Mouse (Mus musculus): Measurements from ENCODE around the gene Rbm44. TPM values are rescaled to one million over a fixed set of nuclear protein-coding genes. Genes with fewer than 3 reads are reported as not detected.
A peak's percentile ranks its signal among the peaks of the same experiment; 100 is the strongest.

Gene Rbm44
- polyA plus RNA-seq, 1 experiment: 0.04 TPM

DNA sequence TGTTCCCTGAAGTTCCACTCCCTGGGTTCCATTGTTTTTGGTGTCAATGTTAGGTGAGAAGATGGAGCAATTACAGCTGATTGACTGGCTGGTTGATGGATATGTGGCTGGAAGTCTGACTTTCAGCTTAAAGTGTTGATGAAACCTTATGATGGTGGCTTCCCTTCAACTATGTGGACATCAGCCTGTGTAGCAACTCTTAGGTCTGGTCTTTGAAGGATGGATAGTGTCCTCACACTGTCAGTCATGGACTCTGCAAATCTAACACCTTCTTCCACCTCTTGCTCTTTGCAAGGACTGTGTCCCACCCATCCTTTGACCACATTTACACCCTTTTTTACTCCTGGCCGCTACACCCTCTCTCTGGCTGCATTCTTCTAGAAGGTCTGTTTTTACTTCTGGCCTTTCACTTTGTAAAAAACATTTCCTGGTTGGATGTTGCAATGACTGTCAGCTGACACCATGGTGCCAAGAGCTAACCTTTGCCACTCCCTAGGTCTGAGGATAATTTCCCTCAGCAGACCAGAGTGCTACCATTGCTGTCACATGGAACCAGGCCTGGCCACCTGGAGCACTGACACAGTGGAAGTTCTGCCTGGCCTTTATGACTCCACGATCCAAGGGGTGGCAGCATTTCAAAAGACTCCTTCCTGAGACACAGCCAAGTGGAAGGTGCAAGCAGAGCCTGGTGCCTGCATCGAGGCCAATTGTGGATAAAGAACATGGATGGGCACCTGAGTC is 62.6 kb downstream of the Rbm44 start:
- DNase-seq (ENCODE audit: extremely low spot score in 1 of 2, low spot score in 1 of 2): no peak

DNA sequence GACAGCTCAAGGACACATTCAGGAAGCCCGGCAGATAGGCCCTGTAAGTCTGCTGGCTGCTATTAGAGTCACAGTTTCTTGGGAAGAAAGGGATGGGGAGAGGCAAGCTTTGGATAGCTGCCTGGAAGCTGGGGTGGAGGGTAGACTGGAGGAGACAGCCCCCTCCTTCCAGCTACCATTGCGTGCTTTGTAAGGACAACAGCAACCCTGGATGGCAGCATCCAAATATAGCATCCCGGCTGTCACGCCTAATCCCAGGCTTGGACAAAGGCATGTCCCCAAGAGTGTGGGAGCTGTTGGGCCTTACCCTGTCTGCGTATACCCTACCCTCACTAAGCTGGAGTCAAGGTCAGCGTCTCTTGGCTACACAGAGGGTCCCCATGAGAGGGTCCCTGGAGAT is 64.5 kb downstream of the Rbm44 start:
- peak; percentile 74 to 75 for DNase-seq (ENCODE audit: extremely low spot score in 1 of 2, low spot score in 1 of 2)

DNA sequence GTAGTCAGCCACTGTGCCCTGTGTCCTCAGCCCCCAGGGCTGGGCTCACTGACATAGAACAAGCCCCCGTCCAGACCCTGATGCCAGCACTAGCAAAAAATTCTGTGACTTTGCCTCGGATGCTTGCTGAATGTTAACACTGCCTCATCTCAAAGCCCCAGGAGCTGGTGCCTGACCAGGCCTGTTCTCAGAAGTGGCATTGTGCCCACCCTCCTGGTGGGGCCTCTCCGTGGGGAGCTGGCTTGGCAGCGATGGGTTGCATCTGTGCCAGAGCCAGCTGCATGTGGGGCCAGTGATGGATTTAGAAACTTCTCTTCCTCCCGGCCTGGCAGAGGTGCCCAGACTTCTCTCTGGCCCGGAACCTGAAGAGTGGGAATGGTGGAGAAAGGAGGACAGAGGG is 64.9 kb downstream of the Rbm44 start:
- DNase-seq (ENCODE audit: extremely low spot score in 1 of 2, low spot score in 1 of 2): peak; percentile 85 to 92

DNA sequence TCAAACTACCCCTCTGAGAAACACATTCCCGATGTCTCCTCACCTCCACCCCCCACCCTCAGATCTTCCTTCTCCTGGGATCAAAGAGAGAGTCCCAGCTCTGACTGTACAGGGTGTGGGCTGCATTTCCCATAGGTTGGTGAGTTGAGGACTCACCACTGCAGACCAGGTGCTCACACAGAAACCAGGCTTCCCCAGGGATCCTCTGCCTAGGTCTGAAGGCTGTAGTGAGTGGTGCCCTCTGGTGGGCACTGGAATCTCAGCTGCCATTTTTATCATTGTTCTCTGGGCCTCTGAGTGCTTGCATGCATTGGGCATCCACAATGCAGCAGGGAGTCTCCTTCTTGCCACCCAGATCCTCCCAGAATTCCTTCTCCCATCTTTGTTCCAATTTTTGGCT is 66.2 kb downstream of the Rbm44 start:
- peak in 1 of 2 experiments; percentile 84 for DNase-seq (ENCODE audit: extremely low spot score in 1 of 2, low spot score in 1 of 2)

DNA sequence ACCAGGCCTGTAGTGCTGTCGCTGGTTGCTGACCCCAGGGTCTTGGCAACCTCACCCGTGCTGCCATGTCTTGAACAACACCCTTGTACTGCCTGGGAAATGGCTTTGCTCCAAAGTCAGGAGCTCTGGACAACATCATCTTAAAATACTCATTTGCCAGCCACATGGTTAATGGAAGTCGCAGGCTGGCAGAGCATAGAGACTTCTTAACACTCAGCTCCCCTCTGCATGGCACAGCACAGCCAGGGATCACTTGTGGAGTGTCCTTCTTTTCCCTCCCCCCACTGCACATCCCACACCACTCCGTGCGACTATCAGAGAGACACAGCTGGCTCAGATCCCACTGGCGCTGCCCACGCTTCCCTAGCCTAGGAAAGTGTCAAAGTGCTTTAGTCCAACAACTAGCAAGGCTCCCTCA is 66.7 kb downstream of the Rbm44 start:
- DNase-seq (ENCODE audit: extremely low spot score in 1 of 2, low spot score in 1 of 2): no peak

DNA sequence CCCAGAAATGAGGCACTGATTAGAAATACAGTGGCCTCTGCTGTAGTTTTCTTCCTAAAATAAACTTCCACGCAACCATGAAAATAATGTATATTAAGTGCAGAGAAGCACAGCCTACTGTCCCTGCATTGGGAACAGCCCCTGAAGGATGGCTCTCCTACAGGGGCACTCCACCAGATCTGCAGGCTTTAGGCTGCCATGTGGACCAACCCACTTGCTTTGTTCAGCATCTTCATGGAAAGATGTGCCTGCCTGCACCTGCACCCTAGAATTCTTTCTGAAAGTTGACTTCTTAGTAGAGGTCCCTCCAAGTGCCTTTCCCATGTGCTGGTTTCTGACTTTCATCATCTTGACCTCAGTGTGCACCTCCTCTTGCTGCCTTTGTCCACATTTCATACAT is 70.4 kb downstream of the Rbm44 start:
- no peak for DNase-seq (ENCODE audit: extremely low spot score in 1 of 2, low spot score in 1 of 2)

DNA sequence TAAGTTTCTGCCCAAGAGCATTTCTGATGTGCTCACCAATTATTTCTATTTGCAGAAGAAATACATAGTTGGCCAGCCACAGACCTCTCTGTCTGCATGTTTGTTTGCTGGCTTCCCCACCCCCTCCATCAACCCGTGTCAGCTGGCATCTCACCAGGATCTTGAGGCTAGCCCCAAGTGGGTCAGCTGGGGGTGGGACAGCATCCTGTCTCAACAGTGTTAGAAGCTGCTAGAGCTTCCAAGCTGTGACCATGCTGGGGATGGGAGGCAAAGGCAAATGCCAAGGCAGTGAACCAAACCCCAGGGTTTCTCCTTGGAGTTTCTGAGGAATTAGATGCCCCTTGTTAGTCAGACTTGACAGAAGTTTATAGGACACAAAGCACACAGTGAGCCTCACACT is 71.1 kb downstream of the Rbm44 start:
- DNase-seq (ENCODE audit: extremely low spot score in 1 of 2, low spot score in 1 of 2): no peak

DNA sequence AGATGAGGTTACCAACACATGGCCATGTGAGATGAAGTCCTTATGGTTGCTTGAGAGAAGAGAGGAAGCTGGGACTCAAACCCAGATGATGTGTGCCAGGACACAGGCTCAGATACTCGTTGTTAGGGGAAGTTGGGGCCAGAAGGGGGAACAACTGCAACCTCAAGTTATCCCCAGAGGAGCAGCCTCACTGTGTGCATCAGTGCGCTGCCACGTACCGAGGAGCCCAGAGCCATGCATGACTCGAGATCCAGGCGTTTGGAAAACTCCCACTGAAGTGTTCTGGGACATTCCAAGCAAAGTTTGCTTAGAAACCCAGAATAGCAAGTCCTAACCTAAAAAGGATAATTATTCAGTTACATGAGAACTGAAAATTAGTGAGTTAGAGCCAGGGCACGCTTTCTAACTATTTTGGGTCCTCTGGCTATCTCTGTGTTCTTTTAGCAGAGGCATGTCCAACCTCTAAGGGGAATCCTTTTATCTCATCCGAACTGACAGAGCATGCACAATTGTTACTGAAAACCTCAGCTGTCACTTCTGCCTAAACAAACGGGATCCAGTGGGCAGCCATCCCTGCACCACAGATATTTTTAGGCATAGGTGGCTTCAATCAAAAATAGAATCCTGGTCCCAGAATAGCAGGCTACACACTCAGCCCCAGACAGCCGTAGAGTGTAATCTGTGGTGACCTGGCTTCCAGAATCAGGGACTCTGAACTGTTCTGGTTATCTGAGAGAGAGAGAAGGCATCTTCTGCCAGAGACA is 71.8 kb downstream of the Rbm44 start:
- no peak for DNase-seq (ENCODE audit: extremely low spot score in 1 of 2, low spot score in 1 of 2)

DNA sequence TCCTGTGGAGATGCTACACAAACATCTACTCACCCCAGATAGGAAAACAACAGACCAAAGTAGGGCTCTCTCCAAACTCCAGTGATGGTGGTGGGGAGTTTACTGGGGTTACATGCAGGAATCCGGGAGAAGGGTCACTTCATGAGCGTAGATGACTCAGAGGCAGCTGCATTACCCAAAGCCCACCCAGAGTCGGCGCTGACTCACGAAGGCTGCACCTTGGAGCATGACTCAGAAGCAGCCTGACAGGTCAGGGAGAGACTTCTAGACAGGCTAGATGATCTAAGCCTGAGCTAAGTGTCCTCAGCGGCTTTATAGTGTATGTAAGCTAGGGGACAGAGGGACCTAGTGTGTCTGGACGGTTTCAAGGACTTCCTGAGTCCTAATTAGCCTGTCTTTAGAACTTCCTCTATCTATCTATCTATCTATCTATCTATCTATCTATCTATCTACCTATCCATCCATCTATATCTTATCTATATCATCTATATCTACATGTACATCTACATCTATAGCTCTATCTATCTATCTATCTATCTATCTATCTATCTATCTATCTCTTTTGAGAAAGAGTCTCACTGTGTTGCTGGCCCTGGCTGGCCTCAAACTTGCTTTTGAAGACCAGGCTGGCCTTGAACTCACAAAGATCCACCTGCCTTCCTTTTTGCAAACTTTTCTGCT is 74.9 kb downstream of the Rbm44 start:
- no peak for DNase-seq (ENCODE audit: extremely low spot score in 1 of 2, low spot score in 1 of 2)

DNA sequence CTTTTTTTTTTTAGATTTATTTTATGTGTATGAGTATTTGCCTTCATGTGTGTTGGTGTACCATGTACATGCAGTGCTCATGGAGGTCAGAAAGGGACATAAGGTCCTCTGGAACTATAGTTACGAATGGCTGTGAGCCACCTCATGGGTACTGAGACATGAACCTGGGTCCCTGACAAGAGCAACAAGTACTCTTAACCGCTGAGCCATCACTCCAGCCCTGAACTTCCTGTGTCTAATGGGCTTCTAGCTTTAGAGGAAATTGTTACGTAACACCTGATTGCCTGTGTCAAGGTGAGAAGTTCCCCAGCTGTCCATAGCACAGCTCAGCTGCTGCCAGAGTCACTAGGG is 75.4 kb downstream of the Rbm44 start:
- no peak for DNase-seq (ENCODE audit: extremely low spot score in 1 of 2, low spot score in 1 of 2)

Other genes starting within 250 kb of the Rbm44 start
- gene Mlph, start 230.0 kb upstream of the Rbm44 start, polyA plus RNA-seq (2012; rRNA removed): 0.69 and 1.2 TPM in 2 replicates
- gene Prlh, start 192.0 kb upstream of the Rbm44 start, polyA plus RNA-seq (2012; rRNA removed): not detected in 2 replicates
- gene Rab17, start 175.4 kb upstream of the Rbm44 start, polyA plus RNA-seq (2012; rRNA removed): 0.06 and 0.21 TPM in 2 replicates
- 76.0 and 85.8 TPM in 2 replicates for gene Lrrfip1, start 146.4 kb upstream of the Rbm44 start, polyA plus RNA-seq (2012; rRNA removed)
- 59.0 and 60.6 TPM in 2 replicates for gene Ramp1, start 34.7 kb downstream of the Rbm44 start, polyA plus RNA-seq (2012; rRNA removed)
- gene Ube2f, start 105.2 kb downstream of the Rbm44 start, polyA plus RNA-seq (2012; rRNA removed): 60.1 and 62.1 TPM in 2 replicates
- gene Scly, start 153.2 kb downstream of the Rbm44 start, polyA plus RNA-seq (2012; rRNA removed): 19.6 and 20.0 TPM in 2 replicates
- 0.21 and 0.28 TPM in 2 replicates for gene Espnl, start 177.0 kb downstream of the Rbm44 start, polyA plus RNA-seq (2012; rRNA removed)
- 4.8 and 5.0 TPM in 2 replicates for gene Klhl30, start 205.9 kb downstream of the Rbm44 start, polyA plus RNA-seq (2012; rRNA removed)
- gene Erfe, start 221.3 kb downstream of the Rbm44 start, polyA plus RNA-seq (2012; rRNA removed): 0.72 and 1.4 TPM in 2 replicates